Mouse (Mus musculus): ENCODE results near the gene Rab30. TPM values are rescaled to one million over a fixed set of nuclear protein-coding genes. Genes with fewer than 3 reads are reported as not detected.

Rab30 gene
- polyA plus RNA-seq (2015; fragmentation: Nextera tagmentation; extraction: Ambion mirVana): 5.6 and 6.0 TPM in 2 replicates

- no peaks in the 10 kb centered on the region for H3K27me3 ChIP-seq (ENCODE audit: insufficient read depth, low read length)
- WGBS: under 1% methylated on average over 38 of the region's 38 CpGs
- no peaks in the 10 kb centered on the region for H3K9me3 ChIP-seq (replicated peaks; ENCODE audit: low read length)
- peak within 1 kb of the TSS; percentile 89 for H3K4me3 ChIP-seq (replicated peaks; ENCODE audit: low read depth, low read length)
- H3K9ac ChIP-seq (ENCODE audit: low read depth, low read length): peak within 1 kb of the TSS; percentile 97
- peak within 1 kb of the TSS; percentile 96 for H3K27ac ChIP-seq
- peak; percentile 100 for ATAC-seq (replicated peaks; ENCODE audit: low FRiP score, low read depth)
- TF ChIP-seq CTCF (IDR thresholded peaks at IDR 0.05; ENCODE audit: low read depth): peak; percentile 23; the same call in 1 of the 2 replicates
- H3K4me2 ChIP-seq (ENCODE audit: low read length): peak within 1 kb of the TSS; percentile 84
- H3K36me3 ChIP-seq (ENCODE audit: insufficient read depth, low read length): 0 out of 2 replicates have a peak, but pooled peaks cover 3% of the 10 kb centered on the region
- H3K4me1 ChIP-seq (replicated peaks; ENCODE audit: insufficient read depth, low read length): 0 out of 2 replicates have a peak, but pooled peaks cover 3% of the 10 kb centered on the region
- DNase-seq (ENCODE audit: low spot score): peak; percentile 100
Observed at GRCm38 (mm10) chr7:92741152-92741860, at the start of gene Rab30. Gene Rab30, plus strand, starts transcription at chr7:92741603.

- Histone ChIP-seq H3K27ac (0 out of 2 replicates have a peak overlapping the region, but pooled peaks have one; percentile 25), H3K27me3 (ENCODE audit: insufficient read depth, low read length) (no peaks in the 10 kb centered on the region), H3K4me3 (replicated peaks; ENCODE audit: low read depth, low read length) (no peak overlapping the region), H3K4me1 (replicated peaks; ENCODE audit: insufficient read depth, low read length) (no peaks in the 10 kb centered on the region), H3K9me3 (replicated peaks; ENCODE audit: low read length) (no peaks in the 10 kb centered on the region), H3K36me3 (ENCODE audit: insufficient read depth, low read length) (no peaks in the 10 kb centered on the region), H3K4me2 (ENCODE audit: low read length) (no peak overlapping the region), H3K9ac (ENCODE audit: low read depth, low read length) (no peak overlapping the region)
- TF ChIP-seq CTCF (IDR thresholded peaks at IDR 0.05; ENCODE audit: low read depth): no peak
- 74% methylated on average over 3 of the region's 3 CpGs for WGBS
- no peak for ATAC-seq (replicated peaks; ENCODE audit: low FRiP score, low read depth)
- peak; percentile 66 for DNase-seq (ENCODE audit: low spot score)
Observed at GRCm38 (mm10) chr7:92696395-92696794, 45.0 kb upstream of the Rab30 start.

GRCm38 (mm10) chr7:92698770-92699169, 42.6 kb upstream of the Rab30 start:
- no peak for TF ChIP-seq CTCF (IDR thresholded peaks at IDR 0.05; ENCODE audit: low read depth)
- H3K27ac ChIP-seq: no peak overlapping the region
- no peaks in the 10 kb centered on the region for H3K27me3 ChIP-seq (ENCODE audit: insufficient read depth, low read length)
- H3K4me3 ChIP-seq (replicated peaks; ENCODE audit: low read depth, low read length): no peak overlapping the region
- H3K36me3 ChIP-seq (ENCODE audit: insufficient read depth, low read length): no peaks in the 10 kb centered on the region
- no peak overlapping the region for H3K9ac ChIP-seq (ENCODE audit: low read depth, low read length)
- 55% methylated on average over 5 of the region's 5 CpGs for WGBS
- H3K4me1 ChIP-seq (replicated peaks; ENCODE audit: insufficient read depth, low read length): no peaks in the 10 kb centered on the region
- ATAC-seq (replicated peaks; ENCODE audit: low FRiP score, low read depth): peak; percentile 54
- H3K4me2 ChIP-seq (ENCODE audit: low read length): no peak overlapping the region
- no peak for DNase-seq (ENCODE audit: low spot score)
- no peaks in the 10 kb centered on the region for H3K9me3 ChIP-seq (replicated peaks; ENCODE audit: low read length)

- no peak for TF ChIP-seq CTCF (IDR thresholded peaks at IDR 0.05; ENCODE audit: low read depth)
- no peak overlapping the region for H3K9ac ChIP-seq (ENCODE audit: low read depth, low read length)
- H3K27me3 ChIP-seq (ENCODE audit: insufficient read depth, low read length): no peaks in the 10 kb centered on the region
- ATAC-seq (replicated peaks; ENCODE audit: low FRiP score, low read depth) (no peak), DNase-seq (ENCODE audit: low spot score) (no peak)
- H3K4me2 ChIP-seq (ENCODE audit: low read length): no peak overlapping the region
- no peak overlapping the region for H3K27ac ChIP-seq
- H3K4me1 ChIP-seq (replicated peaks; ENCODE audit: insufficient read depth, low read length): no peaks in the 10 kb centered on the region
- no peak overlapping the region for H3K4me3 ChIP-seq (replicated peaks; ENCODE audit: low read depth, low read length)
- no peaks in the 10 kb centered on the region for H3K36me3 ChIP-seq (ENCODE audit: insufficient read depth, low read length)
- WGBS: 78% methylated on average over 1 of the region's 1 CpGs
- no peaks in the 10 kb centered on the region for H3K9me3 ChIP-seq (replicated peaks; ENCODE audit: low read length)
Observed at GRCm38 (mm10) chr7:92703661-92704060, 37.7 kb upstream of the Rab30 start.

- H3K4me1 ChIP-seq (replicated peaks; ENCODE audit: insufficient read depth, low read length): no peaks in the 10 kb centered on the region
- H3K9ac ChIP-seq (ENCODE audit: low read depth, low read length): no peak overlapping the region
- no peak overlapping the region for H3K4me3 ChIP-seq (replicated peaks; ENCODE audit: low read depth, low read length)
- H3K9me3 ChIP-seq (replicated peaks; ENCODE audit: low read length): no peaks in the 10 kb centered on the region
- H3K27me3 ChIP-seq (ENCODE audit: insufficient read depth, low read length): no peaks in the 10 kb centered on the region
- 57% methylated on average over 2 of the region's 2 CpGs for WGBS
- H3K27ac ChIP-seq: no peak overlapping the region
- ATAC-seq (replicated peaks; ENCODE audit: low FRiP score, low read depth): no peak
- no peak overlapping the region for H3K4me2 ChIP-seq (ENCODE audit: low read length)
- H3K36me3 ChIP-seq (ENCODE audit: insufficient read depth, low read length): no peaks in the 10 kb centered on the region
- no peak for DNase-seq (ENCODE audit: low spot score)
- TF ChIP-seq CTCF (IDR thresholded peaks at IDR 0.05; ENCODE audit: low read depth): no peak
Observed at GRCm38 (mm10) chr7:92705534-92705933, 35.9 kb upstream of the Rab30 start.

GRCm38 (mm10) chr7:92706711-92707110, 34.7 kb upstream of the Rab30 start:
- no peaks in the 10 kb centered on the region for H3K27me3 ChIP-seq (ENCODE audit: insufficient read depth, low read length)
- no peak overlapping the region for H3K27ac ChIP-seq
- no peak overlapping the region for H3K9ac ChIP-seq (ENCODE audit: low read depth, low read length)
- H3K4me3 ChIP-seq (replicated peaks; ENCODE audit: low read depth, low read length): no peak overlapping the region
- no peak overlapping the region for H3K4me2 ChIP-seq (ENCODE audit: low read length)
- no peak for TF ChIP-seq CTCF (IDR thresholded peaks at IDR 0.05; ENCODE audit: low read depth)
- H3K4me1 ChIP-seq (replicated peaks; ENCODE audit: insufficient read depth, low read length): no peaks in the 10 kb centered on the region
- H3K36me3 ChIP-seq (ENCODE audit: insufficient read depth, low read length): no peaks in the 10 kb centered on the region
- no peak for DNase-seq (ENCODE audit: low spot score)
- WGBS: 73% methylated on average over 12 of the region's 12 CpGs
- H3K9me3 ChIP-seq (replicated peaks; ENCODE audit: low read length): no peaks in the 10 kb centered on the region
- no peak for ATAC-seq (replicated peaks; ENCODE audit: low FRiP score, low read depth)

Data from kidney, postnatal 0 days (tissue).